Mouse (Mus musculus): ENCODE measurements around the gene Uggt2. TPM values are rescaled to one million over a fixed set of nuclear protein-coding genes. Genes with fewer than 3 reads are reported as not detected.

Uggt2 gene
- polyA plus RNA-seq (2017; shearing (Covaris generic)): 1 to 10 TPM; 1.1 to 1.7 TPM

DNA sequence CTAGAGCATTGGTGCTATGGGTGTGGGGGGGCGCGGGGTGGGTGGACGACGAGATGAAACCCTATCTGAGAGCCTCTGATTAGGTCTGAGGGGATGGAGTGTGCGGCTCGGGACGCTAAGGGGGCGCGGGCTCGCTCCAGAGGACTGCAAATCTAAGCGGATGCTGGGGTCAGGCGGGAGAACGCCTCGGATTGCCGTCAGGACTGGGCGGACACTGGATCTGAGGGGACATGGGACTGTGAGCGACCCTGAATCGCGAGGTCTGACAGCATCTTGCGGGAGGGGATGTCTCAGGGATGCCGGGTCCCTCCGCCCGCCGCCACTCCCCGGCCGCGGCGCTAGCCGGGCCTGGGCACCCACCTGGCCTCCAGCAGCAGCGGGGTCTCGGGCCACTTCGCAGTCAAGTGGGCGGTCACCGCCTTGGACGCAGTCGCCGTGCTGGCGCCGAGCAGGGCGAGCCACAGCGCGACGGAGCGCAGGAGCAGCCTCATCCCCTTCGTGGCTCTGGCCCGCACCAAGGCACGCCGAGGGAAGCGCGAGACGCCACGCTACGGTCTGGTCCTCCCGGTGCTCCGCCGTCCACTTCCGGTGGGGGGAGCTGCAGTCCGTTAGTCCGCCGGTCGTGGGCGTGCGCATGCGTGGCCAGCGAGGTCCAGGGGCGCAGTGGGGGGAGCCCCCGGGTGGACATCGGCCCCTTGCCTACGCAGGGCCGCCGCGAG is at the start of gene Uggt2:
TSS of gene Uggt2 (minus strand) at position 580 of the 719 bp plus-strand sequence.

GRCm38 (mm10) chr14:119137906-119138785 is 38.9 kb upstream of the Uggt2 start, which contains the start of gene Hs6st3:
Gene Hs6st3 (plus strand): TSS chr14:119138341.

DNA sequence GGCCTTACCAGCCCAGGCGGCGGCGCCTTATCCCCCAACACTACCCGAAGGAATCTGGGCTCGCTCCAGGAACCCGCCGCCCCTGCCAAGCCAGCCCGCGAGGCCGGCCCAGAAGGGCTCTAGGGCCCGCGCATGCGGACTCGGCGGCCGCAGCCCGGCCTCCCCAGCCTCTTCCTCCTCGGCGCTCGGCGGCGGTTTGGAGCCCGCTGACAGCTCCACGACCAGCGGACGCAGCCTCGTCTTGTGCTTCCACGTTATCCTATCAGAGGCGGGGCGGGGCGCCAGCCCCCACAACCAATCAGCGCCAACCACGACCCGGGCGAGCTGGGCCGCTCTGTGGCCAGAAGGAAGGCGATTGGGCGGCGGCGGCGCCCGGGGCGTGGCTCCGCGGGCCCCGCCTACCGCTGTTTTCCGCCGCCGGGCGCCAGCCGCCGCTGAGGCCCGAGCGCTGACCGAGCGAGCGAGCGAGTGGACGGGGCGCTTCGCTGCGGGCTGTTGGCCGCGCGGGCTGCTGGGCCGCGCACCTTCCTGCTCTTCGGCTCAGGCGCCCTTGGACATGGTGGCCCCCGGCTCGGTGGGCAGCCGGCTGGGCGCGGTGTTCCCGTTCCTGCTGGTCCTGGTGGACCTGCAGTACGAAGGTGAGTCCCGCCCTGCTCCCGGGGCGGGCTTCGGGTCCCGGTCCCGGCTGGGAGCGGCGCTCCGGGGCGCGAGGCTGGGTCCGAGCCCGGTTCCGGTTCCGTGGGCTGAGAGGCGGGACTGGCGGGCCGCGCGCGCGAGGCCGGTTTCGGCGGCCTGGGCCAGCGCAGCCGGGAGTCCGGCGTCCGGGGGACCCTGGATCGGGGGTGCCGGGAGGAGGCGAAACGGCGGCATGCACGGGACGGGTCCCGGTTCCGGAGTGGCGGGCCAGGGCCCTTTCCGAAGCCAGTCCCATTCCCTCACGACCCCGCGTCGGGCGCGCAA is 161.4 kb downstream of the Uggt2 start, which contains the start of gene Dnajc3:
TSS of gene Dnajc3 (plus strand) at position 444 of the 960 bp plus-strand sequence.

Other genes with a start within 250 kb of the Uggt2 start
- 10 to 100 TPM; 11.7 to 20.4 TPM for gene Dzip1, start 174.0 kb downstream of the Uggt2 start, polyA plus RNA-seq (2017; shearing (Covaris generic))
- 100 to 1,000 TPM in 1 of 2 experiments, 10 to 100 TPM in 1; 69.1 to 108 TPM for gene Dnajc3, start 161.5 kb downstream of the Uggt2 start, polyA plus RNA-seq (2017; shearing (Covaris generic))
- not detected for gene Hs6st3, start 38.9 kb upstream of the Uggt2 start, polyA plus RNA-seq (2017; shearing (Covaris generic))